Mouse (Mus musculus): Measurements from ENCODE around the gene Pkd1l1.

Pkd1l1 gene

DNA sequence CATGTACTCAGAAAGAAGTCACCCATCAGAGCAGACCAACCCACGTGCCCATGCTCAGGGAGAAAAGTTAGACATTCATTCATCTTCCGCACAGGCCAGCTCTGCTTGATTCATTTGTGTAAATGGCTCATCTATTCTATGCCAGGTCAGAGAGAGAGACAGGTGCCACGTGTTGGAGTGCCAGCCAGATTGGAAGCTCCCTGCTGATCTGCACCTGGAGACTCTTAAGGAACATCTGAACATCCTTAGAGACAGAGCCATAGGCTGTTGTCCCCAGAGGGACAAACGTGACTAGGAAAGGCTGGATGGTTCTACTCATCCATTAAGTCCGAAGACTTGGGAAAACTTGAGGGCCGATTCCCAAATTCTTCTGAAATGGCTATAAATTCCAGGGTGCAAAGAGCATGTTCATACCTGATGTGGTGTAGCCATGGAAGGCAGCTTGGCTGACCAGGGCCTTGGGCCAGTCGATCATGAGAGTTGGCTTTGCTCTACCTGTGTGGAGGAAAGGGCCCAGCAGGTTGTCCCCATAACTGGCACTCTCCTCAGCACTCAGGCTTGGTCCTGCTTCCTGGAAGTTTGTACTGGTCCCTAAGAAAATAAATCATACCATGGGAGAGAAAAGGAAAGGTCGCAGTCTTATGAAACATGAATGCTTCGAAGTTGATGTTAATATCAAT, 36.5 kb downstream of the Pkd1l1 start:
- no peak for DNase-seq

DNA sequence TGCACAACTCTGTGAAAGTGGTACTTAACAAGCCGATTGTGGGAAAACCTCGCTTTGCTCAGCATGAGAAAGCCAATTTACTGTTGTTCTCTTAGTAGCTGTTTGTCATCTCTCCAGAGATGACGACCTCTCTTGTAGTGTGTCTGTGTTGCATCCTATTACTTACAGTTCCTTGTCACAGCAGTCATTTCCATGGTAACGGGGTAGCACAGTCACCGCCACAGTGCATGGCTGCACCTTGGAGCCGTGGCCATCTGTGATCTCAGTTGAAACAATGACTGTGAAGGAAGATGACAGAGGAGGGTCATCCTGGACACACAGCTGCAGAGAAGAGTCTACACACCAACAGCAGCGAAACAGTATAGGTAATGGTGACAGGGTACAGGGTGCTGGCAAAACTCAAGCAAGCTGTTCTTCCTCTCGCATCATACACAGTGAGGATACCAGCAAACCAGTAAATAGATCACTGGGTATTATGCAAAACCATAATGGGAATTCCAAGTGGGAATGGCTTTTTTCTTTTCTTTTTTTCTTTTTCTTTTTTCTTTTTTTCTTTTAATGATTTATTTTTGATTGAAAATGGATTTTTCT, 56.9 kb downstream of the Pkd1l1 start:
- DNase-seq, result no peak

DNA sequence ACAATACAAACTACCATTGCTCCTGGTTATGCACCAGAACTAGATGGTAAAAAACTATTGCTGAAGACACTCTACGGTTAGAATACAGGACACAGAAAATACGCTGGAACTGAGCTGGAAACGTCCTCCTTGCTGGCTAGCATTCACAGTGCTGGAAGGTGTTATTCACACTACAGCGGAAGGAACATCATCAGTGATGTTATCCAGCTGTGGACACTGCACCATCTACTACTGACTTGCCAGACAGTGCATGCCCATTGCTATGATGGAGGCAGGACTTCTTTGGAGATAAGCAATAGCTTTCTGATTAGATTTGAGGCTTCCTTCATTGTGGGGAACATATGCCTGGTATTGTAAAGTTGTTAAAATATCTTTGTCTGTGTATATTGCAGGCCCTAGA, 90.3 kb downstream of the Pkd1l1 start:
- no peak for DNase-seq

DNA sequence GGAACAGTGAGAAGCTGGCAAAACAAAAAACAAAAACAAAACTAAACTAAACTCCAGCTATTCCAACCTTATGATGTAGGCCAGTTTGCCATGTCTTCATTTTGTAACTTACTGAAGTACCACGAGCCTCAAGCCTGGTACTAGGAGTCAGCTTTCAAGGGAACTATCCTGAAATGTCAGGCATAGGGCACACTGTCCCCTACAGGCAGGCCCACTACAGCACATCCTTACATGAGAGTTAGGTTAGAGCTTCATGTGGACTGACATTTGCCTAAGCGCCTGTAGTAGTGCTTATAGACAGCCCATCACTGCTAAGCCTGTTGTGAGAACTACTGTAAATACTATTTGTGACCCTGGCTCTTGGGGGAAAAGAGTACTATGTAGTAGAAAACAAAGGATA, 91.5 kb downstream of the Pkd1l1 start:
- no peak for DNase-seq

DNA sequence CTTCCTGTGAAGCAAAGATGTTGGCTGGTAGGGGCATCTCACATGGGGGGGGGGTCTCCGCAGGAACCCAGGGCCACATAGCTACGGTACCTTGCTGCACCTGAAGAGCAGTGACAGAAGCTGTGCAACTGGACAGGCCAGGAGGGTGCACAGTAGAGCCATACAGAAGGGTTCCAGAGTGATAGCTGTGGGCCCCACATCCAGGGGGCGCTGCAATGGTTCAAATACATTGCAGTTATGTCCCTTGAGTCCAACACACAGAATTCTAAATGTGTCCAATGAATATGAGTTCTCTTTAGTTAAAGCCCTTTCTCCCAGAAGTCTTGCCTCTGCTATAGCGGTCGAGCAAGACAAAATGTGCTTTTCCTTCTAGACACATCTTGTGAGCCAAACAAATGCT, 103.0 kb downstream of the Pkd1l1 start:
- no peak for DNase-seq

DNA sequence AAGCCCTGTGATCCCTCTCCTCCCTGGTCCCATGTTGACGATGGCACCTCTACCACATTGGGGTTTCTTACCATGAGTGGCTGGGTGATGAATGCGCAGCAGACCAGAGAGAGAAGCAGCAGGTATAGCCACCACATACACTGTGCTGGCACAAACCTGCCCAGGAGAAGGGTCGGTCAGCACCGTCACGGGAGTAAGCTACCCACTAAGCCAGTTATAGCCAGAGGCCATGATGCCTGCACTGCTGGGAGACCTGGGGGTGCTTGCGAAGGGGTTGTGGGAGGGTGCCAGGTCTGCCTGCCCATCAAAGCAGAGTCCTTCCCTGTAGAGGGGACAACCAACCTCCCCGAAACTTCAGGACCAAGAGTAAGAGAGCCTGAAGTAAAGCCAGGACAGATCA, 107.0 kb downstream of the Pkd1l1 start:
- DNase-seq, result no peak

DNA sequence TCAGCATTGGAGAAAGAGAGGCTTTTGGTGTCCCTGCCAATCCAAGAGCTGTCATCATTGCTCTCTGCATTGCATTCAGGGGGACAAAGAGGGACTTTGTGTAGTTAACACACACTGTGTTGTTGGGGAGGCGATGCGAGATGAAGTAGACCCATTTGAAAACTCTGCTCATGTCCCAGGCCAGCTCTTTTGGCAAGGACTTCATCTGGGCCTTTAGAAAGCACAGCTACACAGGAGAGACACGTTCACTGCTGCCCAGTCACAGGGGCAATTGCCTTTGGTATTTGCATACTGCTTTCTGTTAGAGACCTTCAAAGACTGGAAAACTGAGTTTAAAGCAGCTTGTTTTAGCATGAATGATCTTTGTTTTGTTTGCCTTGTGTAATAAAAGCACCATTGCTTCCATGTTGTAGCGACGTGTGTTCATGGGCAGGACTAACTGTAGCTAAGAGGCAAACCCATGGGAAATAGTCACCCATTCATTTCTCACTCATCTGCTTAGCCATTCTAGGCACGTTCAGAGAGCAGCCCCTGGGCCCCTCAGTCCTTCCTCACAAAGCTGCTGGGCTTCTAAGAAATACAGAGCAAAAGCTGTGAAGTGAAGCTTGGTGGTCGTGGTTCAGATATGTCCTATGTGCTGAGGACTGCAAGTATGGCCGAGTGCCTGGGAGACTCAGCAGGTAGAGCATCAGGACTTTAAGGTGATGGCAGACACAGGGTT, 109.0 kb downstream of the Pkd1l1 start:
- no peak for DNase-seq

DNA sequence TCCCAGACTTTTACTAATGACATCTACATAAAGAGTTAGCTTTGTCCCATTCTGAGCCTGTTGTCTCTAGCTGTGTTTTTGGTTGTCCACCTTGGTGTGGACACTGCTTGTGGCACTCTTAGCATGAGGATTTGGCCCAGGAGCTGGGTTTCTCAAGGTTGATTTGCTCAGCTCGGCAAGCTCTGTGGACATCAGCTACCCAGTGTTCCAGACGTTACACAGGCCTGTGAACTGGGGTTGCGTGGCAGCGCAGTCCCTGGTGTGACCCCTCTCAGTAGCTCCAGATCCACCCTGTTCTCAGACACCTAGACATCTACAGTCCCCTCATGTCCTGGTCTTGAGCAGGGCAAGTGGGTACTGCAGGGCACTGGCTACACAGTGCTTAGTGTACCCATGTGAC, 110.6 kb downstream of the Pkd1l1 start:
- no peak for DNase-seq

DNA sequence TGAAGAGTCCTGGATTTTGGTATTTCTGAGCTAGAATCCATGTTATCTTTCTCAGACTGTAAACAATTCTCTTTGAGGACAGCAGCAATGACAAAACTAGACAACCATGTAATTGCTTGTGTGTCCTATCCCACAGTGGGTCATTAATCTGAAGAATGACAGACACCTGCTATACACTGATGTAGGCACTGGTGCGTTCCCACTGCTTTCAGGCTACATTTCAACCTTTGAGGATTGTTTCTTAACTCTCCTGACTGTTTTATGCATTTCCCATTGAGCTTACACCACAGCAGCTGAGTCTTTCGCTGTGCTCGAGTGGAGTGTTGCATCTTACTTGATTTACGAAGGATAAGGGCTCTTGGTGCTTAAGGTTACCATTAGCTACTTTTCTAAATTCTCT, 111.1 kb downstream of the Pkd1l1 start:
- no peak for DNase-seq

DNA sequence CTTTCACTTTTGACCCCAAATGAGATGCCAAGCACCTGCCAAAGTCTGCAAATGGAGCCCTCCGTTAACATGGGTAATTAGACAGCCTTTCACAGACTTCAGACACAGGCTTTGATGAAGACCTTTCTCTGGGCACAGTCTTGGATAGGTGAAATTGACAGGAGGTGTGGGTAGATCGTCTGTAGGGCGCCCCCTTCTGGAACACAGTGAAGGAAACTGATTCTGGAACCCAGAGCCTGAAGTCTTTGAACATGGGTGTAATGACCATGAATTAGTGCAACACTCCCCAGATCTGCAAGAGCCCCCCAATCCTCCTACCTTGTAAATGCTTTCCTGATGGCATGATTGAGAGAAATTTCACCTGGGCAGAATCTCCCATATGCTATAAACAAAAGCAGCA, 112.2 kb downstream of the Pkd1l1 start:
- DNase-seq, result peak; percentile 47

DNA sequence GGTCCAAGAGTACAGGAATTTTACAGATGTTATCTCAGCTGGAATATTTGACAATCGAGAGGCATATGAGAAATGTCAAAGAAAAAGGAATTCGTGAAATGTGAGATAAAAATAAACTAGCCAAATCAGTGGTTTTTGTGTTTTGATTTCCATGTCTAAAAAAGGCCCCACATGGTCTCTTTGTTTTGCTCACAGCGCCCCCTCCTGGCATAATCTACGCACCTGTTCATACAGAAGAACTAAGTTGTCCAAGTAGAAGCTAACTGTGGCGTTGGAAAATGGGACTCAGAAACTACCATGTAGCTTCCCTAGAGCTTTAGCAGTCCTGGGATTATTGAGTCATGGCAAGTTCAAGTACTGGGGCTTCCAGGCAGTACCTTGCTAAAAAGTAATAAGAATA, 113.2 kb downstream of the Pkd1l1 start:
- DNase-seq, result peak; percentile 93

DNA sequence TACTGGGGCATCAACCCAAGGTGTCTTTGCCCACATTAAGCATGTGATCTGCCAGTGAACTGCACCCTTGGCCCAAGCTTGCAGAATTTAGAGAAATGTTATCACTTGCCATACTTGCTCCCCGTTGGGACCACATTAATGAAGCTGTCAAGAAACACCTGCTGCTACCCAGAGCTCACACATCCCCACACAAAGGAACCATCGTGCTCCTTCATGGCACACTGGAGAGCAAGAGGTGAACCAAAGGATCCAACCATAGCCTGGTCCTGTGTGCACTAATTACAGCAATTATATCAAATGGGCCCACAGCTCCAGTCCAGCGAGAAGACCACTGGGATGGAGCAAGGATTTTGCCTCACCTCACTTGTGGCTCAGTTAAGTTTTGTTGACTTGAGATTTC, 114.0 kb downstream of the Pkd1l1 start:
- DNase-seq, result no peak

DNA sequence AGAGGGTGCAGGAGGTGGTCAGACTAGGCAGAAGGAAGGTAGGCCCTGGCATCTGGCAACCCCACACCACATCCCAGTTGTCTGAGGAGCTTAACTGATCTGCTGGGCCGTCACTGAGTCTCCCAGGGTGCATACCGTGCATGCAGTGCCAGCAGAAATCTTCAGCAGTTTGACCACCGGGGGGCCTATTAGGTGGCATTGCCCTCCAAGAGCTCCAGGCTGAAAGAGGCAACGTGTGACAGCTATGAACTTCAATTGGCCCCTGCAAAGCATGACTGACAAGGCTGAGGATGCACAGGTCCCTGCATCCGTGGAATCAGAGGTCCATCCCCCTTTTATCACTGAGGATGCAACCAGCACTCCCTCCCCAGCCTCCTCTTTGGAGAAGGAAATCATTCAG, 116.9 kb downstream of the Pkd1l1 start:
- peak; percentile 23 for DNase-seq

DNA sequence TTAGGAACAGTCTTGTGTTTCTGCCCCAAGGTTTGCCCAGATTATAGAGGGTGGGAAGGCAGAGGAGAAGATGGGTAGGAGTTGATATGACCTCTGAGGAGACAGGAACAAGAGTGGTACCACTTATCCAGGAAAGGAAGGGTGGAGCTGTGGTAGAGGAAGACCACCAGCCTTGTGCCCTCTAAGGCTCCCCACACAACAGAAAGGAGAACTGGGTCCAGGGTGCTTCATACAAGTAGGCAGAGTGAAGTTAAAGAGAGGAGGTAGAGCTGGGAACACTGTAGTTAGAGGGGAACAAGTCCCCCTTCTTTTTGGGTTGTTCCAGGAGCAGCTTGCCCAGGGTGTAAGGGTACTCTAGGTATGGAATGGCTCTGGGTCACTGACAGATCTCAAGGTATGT, 125.0 kb downstream of the Pkd1l1 start:
- DNase-seq, result peak; percentile 0

DNA sequence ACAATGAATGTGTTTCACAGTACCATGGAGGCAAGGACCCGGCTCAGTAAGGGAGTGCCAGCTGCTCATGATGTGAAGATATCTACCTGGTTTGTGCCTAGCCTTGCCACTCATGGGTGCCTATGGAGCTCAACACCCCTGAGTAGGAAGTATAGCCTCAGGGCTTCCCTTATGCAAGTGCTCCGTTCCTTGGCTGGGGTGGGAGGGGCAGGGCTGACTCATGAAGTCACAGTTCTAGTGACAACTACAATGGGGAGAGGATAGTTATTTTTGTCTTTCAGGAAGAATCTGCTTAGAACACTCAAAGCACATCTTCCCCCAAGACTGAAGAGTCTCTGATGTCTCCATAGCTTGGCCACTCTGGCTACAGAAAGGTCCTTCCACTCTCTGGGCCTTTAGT, 125.4 kb downstream of the Pkd1l1 start:
- DNase-seq, result peak; percentile 1

DNA sequence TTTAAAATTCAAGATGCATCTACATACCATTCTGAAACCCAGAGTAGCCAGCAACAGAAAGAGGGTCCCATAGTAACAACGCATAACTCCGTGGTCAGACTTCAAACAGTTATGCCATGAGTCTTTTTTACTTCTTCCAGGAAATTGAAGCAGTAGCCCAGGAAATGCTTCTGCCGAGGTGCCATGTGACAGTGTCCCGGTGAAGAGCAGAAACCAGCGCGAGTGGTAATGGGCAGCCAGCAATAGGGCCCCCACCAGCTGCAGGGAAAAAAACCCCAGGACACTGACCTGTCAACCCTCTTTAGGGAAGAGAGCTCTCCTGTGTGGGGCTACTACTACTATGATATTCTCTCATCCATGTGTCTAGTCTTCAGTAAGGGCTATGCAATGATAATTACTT, 136.9 kb downstream of the Pkd1l1 start:
- DNase-seq, result no peak

DNA sequence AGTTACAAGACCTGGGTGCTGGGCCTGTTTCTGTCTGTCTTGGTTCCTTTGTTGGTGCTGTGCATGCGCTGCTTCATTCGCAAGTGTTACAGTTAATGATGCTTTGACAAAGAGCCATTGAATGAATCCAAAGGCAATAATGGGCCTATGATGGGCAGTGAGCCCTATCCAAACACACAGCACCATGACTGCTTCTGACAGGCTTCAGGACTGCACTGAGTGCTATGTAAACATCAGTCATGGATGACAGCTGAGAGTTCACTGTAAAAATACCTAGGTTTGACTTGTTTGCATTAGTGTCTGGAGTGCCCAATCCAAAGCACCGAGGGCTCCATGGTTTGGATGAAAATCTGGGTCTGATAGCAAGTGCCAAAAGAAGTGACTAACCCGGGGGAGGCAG, 138.9 kb downstream of the Pkd1l1 start:
- DNase-seq, result no peak

DNA sequence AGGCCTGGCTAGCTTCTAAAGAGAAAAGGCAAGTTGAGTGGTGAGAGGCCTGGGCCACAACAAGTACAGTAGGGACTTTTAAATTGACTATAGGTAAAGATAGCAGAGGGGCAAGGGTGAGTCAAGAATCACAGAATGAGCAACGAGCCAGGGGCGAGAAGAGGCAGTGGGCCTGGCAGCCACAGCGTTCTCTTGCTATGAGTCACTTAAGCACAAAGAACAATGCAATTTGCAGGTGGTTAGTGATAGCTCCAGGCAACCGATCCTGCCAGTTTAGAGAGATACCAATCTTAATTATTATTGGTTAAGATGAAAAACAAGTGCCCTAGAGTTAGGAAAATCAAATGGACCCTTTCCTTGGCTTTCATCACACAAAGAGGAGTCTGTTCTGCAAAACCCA, 142.5 kb downstream of the Pkd1l1 start:
- no peak for DNase-seq

DNA sequence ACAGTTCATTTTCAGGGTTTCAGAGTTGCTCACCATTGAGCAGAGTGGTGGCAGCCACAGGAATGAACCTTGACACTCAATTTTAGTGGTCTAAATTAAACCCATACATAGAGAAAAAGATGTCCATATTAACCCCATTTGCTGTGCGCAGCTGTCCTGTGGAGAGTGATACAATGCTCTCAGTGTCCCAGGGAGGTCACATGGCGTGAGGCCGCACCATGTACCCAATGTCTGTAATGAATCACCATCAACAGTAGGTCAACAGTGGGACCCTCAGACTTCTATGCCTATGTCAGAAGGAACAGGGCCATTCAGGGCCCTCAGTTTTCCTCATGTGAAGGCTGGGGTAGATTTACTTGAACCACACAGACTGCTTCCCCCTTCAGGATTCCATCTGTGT, 143.5 kb downstream of the Pkd1l1 start:
- DNase-seq, result no peak

DNA sequence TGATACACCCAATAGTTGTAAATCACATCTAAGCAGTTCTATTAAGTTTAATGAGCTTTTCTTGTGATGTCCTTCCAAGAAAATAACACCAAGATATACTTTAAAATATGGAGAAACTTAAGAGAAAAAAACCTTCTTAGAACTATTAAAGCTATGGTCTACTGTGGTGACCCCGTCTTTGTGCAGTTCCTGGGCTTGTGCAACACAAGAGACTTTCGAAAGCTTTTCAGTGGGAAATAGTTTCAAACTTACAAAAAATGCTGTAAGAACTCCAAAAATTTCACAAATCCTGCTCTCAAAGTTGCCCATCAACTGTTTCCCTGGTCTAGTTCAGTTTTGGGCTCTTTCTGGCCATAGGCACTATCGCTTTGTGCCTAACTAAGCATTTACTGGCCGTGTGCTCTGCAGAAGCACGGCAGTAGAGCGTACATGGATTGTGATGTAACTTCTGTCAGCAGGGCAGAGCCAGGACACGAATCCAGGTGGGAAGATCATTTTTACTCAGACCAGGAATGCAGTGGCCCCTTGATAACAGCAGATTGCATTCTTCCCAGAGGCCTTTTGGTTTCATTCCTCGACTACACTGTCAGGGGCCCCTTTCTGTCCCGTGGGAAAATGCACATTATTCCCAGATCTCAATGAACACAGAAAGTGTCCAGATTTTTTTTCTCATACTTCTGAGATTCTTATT, 144.1 kb downstream of the Pkd1l1 start:
- DNase-seq, result no peak

DNA sequence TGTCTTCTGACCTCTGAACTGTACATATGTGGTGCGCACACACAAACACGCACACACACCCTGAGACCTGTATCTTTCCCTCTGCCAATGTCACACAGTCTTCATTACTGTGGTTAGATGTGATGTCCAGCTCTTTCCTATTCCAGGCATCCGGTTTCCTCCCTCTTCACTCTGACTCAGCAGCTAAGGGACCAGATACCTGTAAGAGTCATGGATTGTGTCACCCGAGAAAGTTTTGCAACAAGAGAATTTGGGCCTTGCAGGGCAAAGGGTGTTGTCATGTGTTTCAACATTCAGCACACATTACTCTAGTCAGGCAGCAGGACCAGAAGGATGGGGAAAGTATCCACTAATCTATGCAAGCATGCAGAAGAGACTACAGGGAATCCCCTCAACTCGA, 146.5 kb downstream of the Pkd1l1 start:
- no peak for DNase-seq

DNA sequence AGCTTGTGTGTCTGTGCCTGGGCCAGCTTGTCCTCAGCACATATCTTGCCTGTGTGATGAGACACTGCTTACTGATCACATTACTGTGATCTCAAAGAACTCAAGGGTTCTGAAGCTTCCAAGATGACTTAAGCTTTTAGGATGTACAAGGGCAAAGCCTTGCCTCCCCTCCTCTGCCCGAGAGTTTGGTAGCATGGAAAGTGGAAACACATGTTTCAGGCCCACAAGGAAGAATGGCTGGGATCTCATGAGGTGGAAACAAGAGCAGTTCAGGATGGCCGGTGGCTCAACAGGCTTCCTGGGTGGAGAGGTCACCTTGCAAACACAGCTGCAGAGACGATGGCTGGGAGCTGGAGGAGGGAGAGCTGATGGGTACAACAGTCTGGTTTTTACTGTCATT, 147.0 kb downstream of the Pkd1l1 start:
- no peak for DNase-seq

DNA sequence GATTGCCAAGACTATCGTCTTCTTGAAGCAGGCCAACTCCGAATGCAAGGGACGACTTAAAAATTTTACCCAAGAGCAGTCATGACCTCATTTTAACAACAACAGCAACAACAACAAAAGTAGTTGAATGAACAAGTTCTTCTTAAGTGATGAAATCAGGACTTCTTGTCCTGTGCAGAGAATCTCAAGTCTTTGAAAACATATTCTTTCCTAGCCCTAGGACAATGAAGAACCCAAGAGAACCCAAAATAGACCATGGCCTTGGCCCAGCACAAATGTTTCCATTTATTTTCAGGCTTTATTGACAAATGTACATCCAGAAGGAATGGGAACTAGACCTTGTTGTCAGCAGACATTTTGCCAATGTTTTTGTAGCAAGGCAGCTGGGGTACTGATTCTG, 147.7 kb downstream of the Pkd1l1 start:
- DNase-seq, result no peak

DNA sequence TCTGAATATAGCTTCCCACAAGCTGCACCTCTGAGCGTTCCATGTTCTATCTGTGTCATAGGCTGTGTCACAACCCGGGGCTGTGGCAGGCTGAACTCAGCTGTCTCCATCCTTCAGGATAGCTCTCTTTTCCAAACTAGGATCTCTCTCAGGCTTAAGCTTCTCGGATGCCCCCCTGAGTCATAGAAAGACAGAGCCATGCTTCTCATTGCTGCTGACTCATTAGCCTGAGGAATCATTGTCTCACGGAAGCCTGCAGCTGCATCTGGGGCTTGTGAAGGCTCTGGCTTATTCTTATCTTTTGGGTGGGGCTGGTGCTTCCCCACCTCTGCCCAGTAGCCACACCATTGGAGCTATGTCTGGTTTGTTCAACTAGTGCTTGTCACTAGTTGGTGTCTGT, 151.7 kb downstream of the Pkd1l1 start:
- no peak for DNase-seq
